Mouse (Mus musculus) erythroblast, embryonic 14.5 days (primary cell): Measurements from ENCODE around the gene Rpusd2.

Source experiments
- GATA1 ChIP-seq: IDR thresholded peaks from 2 replicates; pipeline ENCODE4 v1.6.1; 2012; ENCODE audit warnings: low read length, inconsistent platforms, mixed read lengths
- TAL1 ChIP-seq: IDR thresholded peaks from 3 replicates; pipeline ENCODE4 v1.6.1; 2012; ENCODE audit warnings: low read length, inconsistent platforms, mixed read lengths

GRCm38 (mm10) chr2:119028941-119029551, 5.5 kb upstream of the Rpusd2 start, which contains the start of gene Ccdc32:
- TF ChIP-seq GATA1 (no peak), TAL1 (no peak)
